Mouse (Mus musculus) forebrain, embryonic 11.5 days (tissue): ENCODE measurements around the gene Taf9b. TPM values are rescaled to one million over a fixed set of nuclear protein-coding genes. Genes with fewer than 3 reads are reported as not detected.

Experiments used
- ATAC-seq: fragments of 200-750 bp; cut with Nextera tagmentation; replicated peaks from 2 replicates; pipeline ENCODE4 v1.8.0; 2017; ENCODE audit warnings: moderate TSS enrichment; ENCODE audit not compliant: low FRiP score
- DNase-seq: peaks from one replicate; pipeline ENCODE4 v3.0.0-alpha.2; 2017; ENCODE audit warnings: low spot score
- H3K27ac ChIP-seq: fragments of 300-500 bp; sonication (generic); 2 replicates; pipeline ENCODE4 v1.5.1; 2014; ENCODE audit warnings: low read depth, low read length
- H3K27me3 ChIP-seq: fragments of 300-500 bp; sonication (generic); 2 replicates; pipeline ENCODE4 v1.6.1; 2014; ENCODE audit warnings: mild to moderate bottlenecking, low read length, mixed read lengths; ENCODE audit not compliant: control insufficient read depth, insufficient read depth
- H3K36me3 ChIP-seq: fragments of 300-500 bp; sonication (generic); 2 replicates; pipeline ENCODE4 v1.6.1; 2014; ENCODE audit warnings: mild to moderate bottlenecking, low read length, moderate library complexity, mixed read lengths; ENCODE audit not compliant: control insufficient read depth, insufficient read depth
- H3K4me1 ChIP-seq: fragments of 300-500 bp; sonication (generic); replicated peaks from 2 replicates; pipeline ENCODE4 v1.6.1; 2014; ENCODE audit warnings: low read length, mixed read lengths; ENCODE audit not compliant: control insufficient read depth, insufficient read depth
- H3K4me2 ChIP-seq: fragments of 300-500 bp; sonication (generic); 2 replicates; pipeline ENCODE4 v1.6.1; 2014; ENCODE audit warnings: low read depth, mild to moderate bottlenecking, low read length, moderate library complexity, mixed read lengths; ENCODE audit not compliant: severe bottlenecking
- H3K4me3 ChIP-seq: fragments of 300-500 bp; sonication (generic); 2 replicates; pipeline ENCODE4 v1.5.1; 2014; ENCODE audit warnings: low read depth, low read length
- H3K9ac ChIP-seq: fragments of 300-500 bp; sonication (generic); 2 replicates; pipeline ENCODE4 v1.6.1; 2014; ENCODE audit warnings: low read length
- H3K9me3 ChIP-seq: fragments of 300-500 bp; sonication (generic); 2 replicates; pipeline ENCODE4 v1.6.1; 2016; ENCODE audit warnings: low read length, mixed read lengths; ENCODE audit not compliant: control insufficient read depth
- WGBS: fragments of 180-500 bp; shearing (Covaris S2); extraction: QIAGEN DNeasy Blood & Tissue Kit; methylation state at CpG from one replicate; pipeline ENCODE4 v1.1.7; 2014; 5-methylcytosine and 5-hydroxymethylcytosine counted together
- polyA plus RNA-seq: library from polyadenylated mRNA; unstranded; fragments of >200 nt; fragmentation: Nextera tagmentation; extraction: Ambion mirVana; gene quantifications from 2 replicates; pipeline ENCODE4 v1.2.1, GENCODE M21; 2014

Taf9b gene
- polyA plus RNA-seq, 1 experiment from 2014 or later, result 13.6 TPM

GRCm38 (mm10) chrX:106165089-106165488 is 55.9 kb downstream of the Taf9b start:
- H3K9ac ChIP-seq, result no peak overlapping the region
- no peak for ATAC-seq
- no peaks in the 10 kb centered on the region for H3K36me3 ChIP-seq
- H3K4me2 ChIP-seq, result no peak overlapping the region
- H3K4me3 ChIP-seq, result no peak overlapping the region
- WGBS, result 68% methylated on average over 1 of the region's 1 CpGs
- H3K4me1 ChIP-seq, result no peaks in the 10 kb centered on the region
- DNase-seq, result no peak
- H3K9me3 ChIP-seq, result no peaks in the 10 kb centered on the region
- no peak overlapping the region for H3K27ac ChIP-seq
- no peaks in the 10 kb centered on the region for H3K27me3 ChIP-seq

GRCm38 (mm10) chrX:106164555-106164954 is 56.4 kb downstream of the Taf9b start:
- Histone ChIP-seq H3K27ac (no peak overlapping the region), H3K36me3 (no peaks in the 10 kb centered on the region), H3K4me3 (no peak overlapping the region), H3K27me3 (no peaks in the 10 kb centered on the region), H3K4me1 (no peaks in the 10 kb centered on the region), H3K9me3 (no peaks in the 10 kb centered on the region), H3K4me2 (no peak overlapping the region), H3K9ac (no peak overlapping the region)
- WGBS, result 79% methylated on average over 5 of the region's 5 CpGs
- no peak for DNase-seq
- no peak for ATAC-seq

- Histone ChIP-seq H3K36me3 (no peaks in the 10 kb centered on the region), H3K9ac (no peak overlapping the region)
- ATAC-seq, result no peak
Observed at GRCm38 (mm10) chrX:106163995-106164394, 57.0 kb downstream of the Taf9b start.

More at GRCm38 (mm10) chrX:106163995-106164394, 57.0 kb downstream of the Taf9b start:
- H3K4me2 ChIP-seq, result no peak overlapping the region
- no peaks in the 10 kb centered on the region for H3K9me3 ChIP-seq
- WGBS, result 64% methylated on average over 5 of the region's 5 CpGs
- H3K4me1 ChIP-seq, result no peaks in the 10 kb centered on the region
- no peaks in the 10 kb centered on the region for H3K27me3 ChIP-seq
- no peak overlapping the region for H3K4me3 ChIP-seq
- DNase-seq, result no peak
- H3K27ac ChIP-seq, result no peak overlapping the region

Other genes starting within 250 kb of the Taf9b start
- gene Magt1, start 209.3 kb downstream of the Taf9b start, polyA plus RNA-seq, result 39.0 and 45.6 TPM in 2 replicates
- gene Cox7b, start 205.5 kb downstream of the Taf9b start, polyA plus RNA-seq, result 258 and 277 TPM in 2 replicates
- gene Atp7a, start 193.9 kb downstream of the Taf9b start, polyA plus RNA-seq, result 21.8 and 22.0 TPM in 2 replicates
- 0.12 and 0.41 TPM in 2 replicates for gene Tlr13, start 78.0 kb downstream of the Taf9b start, polyA plus RNA-seq
- 505 and 518 TPM in 2 replicates for gene Pgk1, start 34.1 kb downstream of the Taf9b start, polyA plus RNA-seq
- not detected in 2 replicates for gene Fnd3c2, start 34.2 kb upstream of the Taf9b start, polyA plus RNA-seq